Mouse (Mus musculus) forebrain, embryonic 11.5 days (tissue): ENCODE measurements around the gene Tenm2. TPM values are rescaled to one million over a fixed set of nuclear protein-coding genes. Genes with fewer than 3 reads are reported as not detected.
A peak's percentile ranks its signal among the peaks of the same experiment; 100 is the strongest.

Source experiments
- ATAC-seq: fragments of 200-750 bp; cut with Nextera tagmentation; replicated peaks from 2 replicates; pipeline ENCODE4 v1.8.0; 2017; ENCODE audit warnings: moderate TSS enrichment; ENCODE audit not compliant: low FRiP score
- DNase-seq: peaks from one replicate; pipeline ENCODE4 v3.0.0-alpha.2; 2017; ENCODE audit warnings: low spot score
- H3K27ac ChIP-seq: fragments of 300-500 bp; sonication (generic); 2 replicates; pipeline ENCODE4 v1.5.1; 2014; ENCODE audit warnings: low read depth, low read length
- H3K27me3 ChIP-seq: fragments of 300-500 bp; sonication (generic); 2 replicates; pipeline ENCODE4 v1.6.1; 2014; ENCODE audit warnings: mild to moderate bottlenecking, low read length, mixed read lengths; ENCODE audit not compliant: control insufficient read depth, insufficient read depth
- H3K36me3 ChIP-seq: fragments of 300-500 bp; sonication (generic); 2 replicates; pipeline ENCODE4 v1.6.1; 2014; ENCODE audit warnings: mild to moderate bottlenecking, low read length, moderate library complexity, mixed read lengths; ENCODE audit not compliant: control insufficient read depth, insufficient read depth
- H3K4me1 ChIP-seq: fragments of 300-500 bp; sonication (generic); replicated peaks from 2 replicates; pipeline ENCODE4 v1.6.1; 2014; ENCODE audit warnings: low read length, mixed read lengths; ENCODE audit not compliant: control insufficient read depth, insufficient read depth
- H3K4me2 ChIP-seq: fragments of 300-500 bp; sonication (generic); 2 replicates; pipeline ENCODE4 v1.6.1; 2014; ENCODE audit warnings: low read depth, mild to moderate bottlenecking, low read length, moderate library complexity, mixed read lengths; ENCODE audit not compliant: severe bottlenecking
- H3K4me3 ChIP-seq: fragments of 300-500 bp; sonication (generic); 2 replicates; pipeline ENCODE4 v1.5.1; 2014; ENCODE audit warnings: low read depth, low read length
- H3K9ac ChIP-seq: fragments of 300-500 bp; sonication (generic); 2 replicates; pipeline ENCODE4 v1.6.1; 2014; ENCODE audit warnings: low read length
- H3K9me3 ChIP-seq: fragments of 300-500 bp; sonication (generic); 2 replicates; pipeline ENCODE4 v1.6.1; 2016; ENCODE audit warnings: low read length, mixed read lengths; ENCODE audit not compliant: control insufficient read depth
- WGBS: fragments of 180-500 bp; shearing (Covaris S2); extraction: QIAGEN DNeasy Blood & Tissue Kit; methylation state at CpG from one replicate; pipeline ENCODE4 v1.1.7; 2014; 5-methylcytosine and 5-hydroxymethylcytosine counted together
- polyA plus RNA-seq: library from polyadenylated mRNA; unstranded; fragments of >200 nt; fragmentation: Nextera tagmentation; extraction: Ambion mirVana; gene quantifications from 2 replicates; pipeline ENCODE4 v1.2.1, GENCODE M21; 2014

Tenm2 gene
- polyA plus RNA-seq, 1 experiment from 2014 or later: 3.8 TPM

GRCm38 (mm10) chr11:36120591-36121409 lies 1115.0 kb downstream of the Tenm2 start:
- Histone ChIP-seq H3K27me3 (no peaks in the 10 kb centered on the region), H3K36me3 (no peaks in the 10 kb centered on the region), H3K4me3 (no peak overlapping the region), H3K9me3 (no peaks in the 10 kb centered on the region), H3K4me2 (no peak overlapping the region), H3K27ac (peak overlapping the region; percentile 57; the same call in 1 of the 2 replicates), H3K9ac (no peak overlapping the region), H3K4me1 (peaks cover 10% of the 10 kb centered on the region; the same call in 1 of the 2 replicates)
- ATAC-seq (peak; percentile 68), DNase-seq (no peak)
- whole genome bisulfite sequencing: 17% methylated on average over 7 of the region's 7 CpGs

GRCm38 (mm10) chr11:36113326-36113725 lies 1122.4 kb downstream of the Tenm2 start:
- DNase-seq: no peak
- Histone ChIP-seq H3K9ac (no peak overlapping the region), H3K4me2 (no peak overlapping the region), H3K27ac (no peak overlapping the region), H3K27me3 (no peaks in the 10 kb centered on the region; the same call in 1 of the 2 replicates), H3K36me3 (no peaks in the 10 kb centered on the region), H3K4me3 (no peak overlapping the region), H3K9me3 (no peaks in the 10 kb centered on the region), H3K4me1 (peaks cover 9% of the 10 kb centered on the region)
- ATAC-seq: no peak
- 90% methylated on average over 12 of the region's 12 CpGs for WGBS

GRCm38 (mm10) chr11:36108970-36109731 lies 1126.6 kb downstream of the Tenm2 start:
- Histone ChIP-seq H3K4me2 (no peak overlapping the region), H3K9me3 (no peaks in the 10 kb centered on the region), H3K27me3 (no peaks in the 10 kb centered on the region; the same call in 1 of the 2 replicates), H3K36me3 (no peaks in the 10 kb centered on the region), H3K4me3 (no peak overlapping the region), H3K9ac (no peak overlapping the region), H3K4me1 (peaks cover 18% of the 10 kb centered on the region), H3K27ac (peak overlapping the region; percentile 21; the same call in 1 of the 2 replicates)
- DNase-seq (peak; percentile 77), ATAC-seq (peak; percentile 81)
- WGBS: 20% methylated on average over 12 of the region's 12 CpGs

GRCm38 (mm10) chr11:36107840-36108239 lies 1127.9 kb downstream of the Tenm2 start:
- Histone ChIP-seq H3K4me2 (no peak overlapping the region), H3K9me3 (no peaks in the 10 kb centered on the region), H3K4me3 (no peak overlapping the region), H3K27ac (no peak overlapping the region), H3K27me3 (no peaks in the 10 kb centered on the region), H3K4me1 (peaks cover 21% of the 10 kb centered on the region), H3K36me3 (no peaks in the 10 kb centered on the region), H3K9ac (no peak overlapping the region)
- 76% methylated on average over 6 of the region's 6 CpGs for WGBS
- no peak for ATAC-seq
- no peak for DNase-seq

- H3K4me1 ChIP-seq: peaks cover 21% of the 10 kb centered on the region
- no peaks in the 10 kb centered on the region for H3K36me3 ChIP-seq
- H3K4me3 ChIP-seq: no peak overlapping the region
- 27% methylated on average over 10 of the region's 10 CpGs for WGBS
- peak; percentile 64 for DNase-seq
- peak overlapping the region; percentile 55; the same call in 1 of the 2 replicates for H3K27ac ChIP-seq
- H3K4me2 ChIP-seq: no peak overlapping the region
- no peak overlapping the region for H3K9ac ChIP-seq
- peak; percentile 72 for ATAC-seq
- no peaks in the 10 kb centered on the region for H3K27me3 ChIP-seq
- H3K9me3 ChIP-seq: no peaks in the 10 kb centered on the region
Measured at GRCm38 (mm10) chr11:36106639-36107038, 1129.1 kb downstream of the Tenm2 start.

- ATAC-seq (no peak), DNase-seq (no peak)
- no peak overlapping the region for H3K4me2 ChIP-seq
- H3K9me3 ChIP-seq: no peaks in the 10 kb centered on the region
- H3K36me3 ChIP-seq: no peaks in the 10 kb centered on the region
- no peaks in the 10 kb centered on the region for H3K27me3 ChIP-seq
- no peak overlapping the region for H3K4me3 ChIP-seq
- no peak overlapping the region for H3K9ac ChIP-seq
- peaks cover 13% of the 10 kb centered on the region for H3K4me1 ChIP-seq
- H3K27ac ChIP-seq: no peak overlapping the region
- 36% methylated on average over 6 of the region's 6 CpGs for WGBS
Measured at GRCm38 (mm10) chr11:36103556-36103955, 1132.2 kb downstream of the Tenm2 start.

- no peak for ATAC-seq
- no peak overlapping the region for H3K9ac ChIP-seq
- H3K4me3 ChIP-seq: no peak overlapping the region
- no peaks in the 10 kb centered on the region for H3K36me3 ChIP-seq
- no peak overlapping the region for H3K27ac ChIP-seq
- WGBS: 86% methylated on average over 14 of the region's 14 CpGs
- H3K9me3 ChIP-seq: no peaks in the 10 kb centered on the region
- H3K27me3 ChIP-seq: no peaks in the 10 kb centered on the region
- DNase-seq: no peak
- no peak overlapping the region for H3K4me2 ChIP-seq
- no peaks in the 10 kb centered on the region for H3K4me1 ChIP-seq
Measured at GRCm38 (mm10) chr11:36096219-36096618, 1139.5 kb downstream of the Tenm2 start.

- H3K27ac ChIP-seq: no peak overlapping the region
- no peak for DNase-seq
- no peaks in the 10 kb centered on the region for H3K4me1 ChIP-seq
- H3K27me3 ChIP-seq: no peaks in the 10 kb centered on the region
- no peak for ATAC-seq
- no peaks in the 10 kb centered on the region for H3K36me3 ChIP-seq
- H3K4me3 ChIP-seq: no peak overlapping the region
- no peak overlapping the region for H3K4me2 ChIP-seq
- no peaks in the 10 kb centered on the region for H3K9me3 ChIP-seq
- H3K9ac ChIP-seq: no peak overlapping the region
- WGBS: 8% methylated on average over 3 of the region's 3 CpGs
Measured at GRCm38 (mm10) chr11:36090210-36090609, 1145.6 kb downstream of the Tenm2 start.
